Mouse (Mus musculus) v-Abl transformed pro-B cells (cell line): ENCODE results near the gene Ebf1.

ENCODE experiments used
- in situ Hi-C, 2 experiments: fragments of 400-800 bp; cut with MboI; formaldehyde crosslinking; loops; one replicate each; pipeline ENCODE4 v1.15.1; 2025; ENCODE audit not compliant: unreplicated experiment in 2 of 2

Gene Ebf1

DNA sequence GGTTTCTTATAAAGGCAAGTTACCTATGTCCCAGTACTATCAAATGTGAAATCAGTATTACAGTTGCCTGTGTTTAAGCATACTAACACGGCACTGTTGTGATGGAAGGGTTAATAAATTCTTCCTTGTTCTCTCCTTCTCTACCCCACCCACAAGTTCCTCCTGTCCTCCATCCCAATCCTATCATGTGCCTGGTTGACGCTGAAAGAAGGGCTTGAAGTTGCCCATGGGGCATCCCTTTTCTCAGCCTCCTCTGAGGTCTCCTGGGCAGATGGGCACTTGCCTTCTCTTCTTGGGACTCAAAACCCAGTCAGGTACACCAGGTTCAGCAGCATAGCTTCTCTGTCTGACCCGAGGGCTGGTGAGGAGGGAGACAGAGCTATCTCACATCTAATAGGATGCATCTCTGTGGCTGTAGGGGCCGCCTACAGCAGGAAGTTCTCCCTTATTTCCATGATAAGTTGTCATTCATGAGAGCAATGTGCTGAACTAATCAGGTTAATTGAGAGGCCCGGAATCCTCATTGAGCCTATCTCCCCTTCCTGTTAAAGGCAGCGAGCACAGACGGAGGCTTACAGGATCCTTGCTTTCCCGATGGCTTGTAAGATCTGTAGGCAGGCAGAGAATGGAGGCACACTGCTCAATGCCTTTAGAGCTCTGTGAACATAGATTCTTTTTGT, 37.4 kb downstream of the Ebf1 start:
- in situ Hi-C loops = no loop called here

GRCm38 (mm10) chr11:44655468-44655867, 38.4 kb downstream of the Ebf1 start:
- in situ Hi-C loops = no loop called here

GRCm38 (mm10) chr11:44656916-44657315, 39.8 kb downstream of the Ebf1 start:
- in situ Hi-C loops = no loop called here

GRCm38 (mm10) chr11:44657833-44658395, 40.8 kb downstream of the Ebf1 start:
- in situ Hi-C loops = no loop called here

DNA sequence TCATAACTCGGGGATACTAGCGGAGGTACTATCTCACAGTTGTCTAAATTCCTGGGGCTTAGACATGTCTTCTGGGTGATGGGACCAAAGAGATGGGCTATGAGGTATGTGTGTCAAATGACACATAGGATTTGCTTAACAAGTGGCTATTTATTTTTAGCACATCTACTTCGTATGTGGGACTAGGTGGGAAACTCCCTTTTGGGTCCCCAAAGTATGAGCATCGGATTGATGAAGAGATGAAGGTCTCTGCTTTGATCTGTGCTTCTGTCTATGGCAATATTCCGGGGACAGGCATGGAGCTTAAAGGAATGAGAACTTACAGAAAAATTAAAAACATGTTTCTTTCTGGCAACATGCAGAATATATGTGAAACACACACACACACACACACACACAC, 44.8 kb downstream of the Ebf1 start:
- in situ Hi-C loops = no loop called here

- in situ Hi-C loops = no loop called here
Observed at GRCm38 (mm10) chr11:44663609-44664141, 46.6 kb downstream of the Ebf1 start.

DNA sequence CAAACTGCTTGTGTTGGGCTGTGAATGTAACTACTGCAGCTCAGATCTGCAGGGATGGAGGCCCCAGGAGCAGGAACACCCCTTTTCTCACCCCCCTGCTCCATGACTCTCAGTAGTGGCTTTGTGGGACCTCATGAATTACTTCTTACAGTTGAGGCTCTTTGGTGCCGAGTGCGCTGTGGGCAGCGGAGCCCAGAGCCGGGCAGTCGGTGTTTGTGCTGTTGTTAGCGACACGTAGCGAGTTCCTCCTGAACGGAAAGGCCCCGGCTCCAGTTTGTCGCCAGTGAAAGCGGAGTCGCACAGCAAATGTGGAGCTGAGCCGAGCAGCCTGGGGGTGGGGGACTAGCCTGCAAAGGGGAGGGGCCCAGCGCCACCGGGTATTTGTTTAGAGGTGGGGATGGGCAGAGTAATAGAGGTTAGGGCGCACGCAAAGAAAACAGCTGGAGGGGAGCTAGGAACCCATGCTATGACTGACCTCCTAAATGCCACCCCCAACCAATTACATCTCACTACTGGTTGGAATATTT, 48.1 kb downstream of the Ebf1 start:
- in situ Hi-C loops = no loop called here

- in situ Hi-C loops = no loop called here
Observed at GRCm38 (mm10) chr11:44665741-44666531, 48.8 kb downstream of the Ebf1 start.

DNA sequence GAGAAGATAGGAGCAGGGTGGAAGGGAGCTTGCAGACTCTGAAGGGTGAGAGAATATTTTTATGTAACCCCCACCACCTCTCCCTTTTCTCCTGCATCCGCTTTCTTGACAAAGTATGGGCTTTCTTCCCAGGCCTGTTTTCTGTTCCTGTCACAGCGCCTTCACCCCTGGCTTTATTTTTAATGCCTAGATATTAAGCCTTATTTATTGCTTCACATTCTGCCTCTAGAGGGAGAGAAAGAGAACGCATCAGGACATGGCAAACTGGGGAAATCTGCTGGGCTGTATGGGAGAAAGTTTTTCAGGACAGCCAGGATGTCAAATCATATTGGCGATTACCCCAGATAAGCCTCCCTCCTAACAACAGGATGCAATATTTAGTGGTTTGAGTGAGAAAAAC, 49.6 kb downstream of the Ebf1 start:
- in situ Hi-C loops = no loop called here

- in situ Hi-C loops = no loop called here
Observed at GRCm38 (mm10) chr11:44681306-44681705, 64.2 kb downstream of the Ebf1 start.

DNA sequence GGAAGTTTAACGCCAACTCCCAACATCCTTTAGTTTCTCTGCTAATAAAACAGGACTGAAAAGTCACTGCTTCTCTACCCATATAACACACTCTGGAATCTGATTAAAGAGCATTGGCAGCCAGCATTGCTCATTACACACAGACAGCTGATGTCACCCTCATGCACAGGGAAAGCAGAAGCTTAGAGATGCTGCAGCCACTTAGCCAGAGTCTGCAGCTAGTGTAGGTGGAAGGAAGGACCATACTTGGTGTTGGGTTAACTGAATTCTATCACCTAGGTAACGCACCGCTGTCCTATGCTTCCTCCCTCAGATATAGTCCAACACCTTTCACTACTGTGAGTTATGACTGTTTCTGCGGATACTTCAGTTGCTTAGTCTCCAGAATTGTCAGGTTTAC, 64.9 kb downstream of the Ebf1 start:
- in situ Hi-C loops = no loop called here

- in situ Hi-C loops = no loop called here
Observed at GRCm38 (mm10) chr11:44682703-44683539, 65.8 kb downstream of the Ebf1 start.

GRCm38 (mm10) chr11:44684486-44685076, 67.5 kb downstream of the Ebf1 start:
- in situ Hi-C loops = no loop called here

DNA sequence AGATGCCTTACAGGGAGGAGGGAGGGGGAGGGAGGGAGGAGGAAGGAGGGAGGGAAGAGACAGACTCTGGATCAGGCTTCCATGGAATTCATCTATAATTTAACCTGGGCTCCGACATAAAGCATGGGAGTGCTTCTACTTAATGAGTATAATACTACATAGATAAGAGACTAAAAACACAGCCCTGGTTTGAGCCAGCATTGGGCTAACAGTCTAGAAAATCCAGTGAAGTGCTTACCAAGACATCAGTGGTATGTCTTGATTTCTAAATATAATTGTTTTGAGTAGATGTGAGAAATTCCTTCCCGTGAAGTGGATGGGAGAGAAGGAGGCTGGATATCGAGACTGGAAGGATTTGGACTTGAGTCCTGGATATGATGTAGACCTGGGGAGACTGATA, 68.0 kb downstream of the Ebf1 start:
- in situ Hi-C loops = no loop called here

DNA sequence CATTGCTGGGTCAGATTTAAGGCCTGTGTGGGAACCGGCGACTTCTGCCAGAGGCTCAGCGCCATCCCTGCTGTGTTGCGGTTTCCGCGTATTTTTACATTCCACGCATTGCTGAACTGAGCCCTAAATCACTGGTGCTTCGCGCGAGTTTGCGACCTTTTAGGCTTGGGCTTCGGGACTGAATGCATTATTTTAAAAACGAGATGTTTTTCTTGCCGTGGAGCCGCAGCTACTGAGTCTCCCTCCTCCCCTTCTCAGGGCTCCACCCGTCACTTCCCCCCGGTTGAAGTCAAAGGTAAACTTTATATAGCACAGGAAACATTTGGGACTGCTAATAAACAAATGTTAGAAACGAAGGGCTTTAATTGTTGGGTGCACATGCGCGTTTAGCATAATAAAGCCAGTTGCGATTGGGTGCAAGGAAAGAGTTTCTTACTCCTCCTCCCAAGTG, 68.8 kb downstream of the Ebf1 start:
- in situ Hi-C loops = no loop called here

DNA sequence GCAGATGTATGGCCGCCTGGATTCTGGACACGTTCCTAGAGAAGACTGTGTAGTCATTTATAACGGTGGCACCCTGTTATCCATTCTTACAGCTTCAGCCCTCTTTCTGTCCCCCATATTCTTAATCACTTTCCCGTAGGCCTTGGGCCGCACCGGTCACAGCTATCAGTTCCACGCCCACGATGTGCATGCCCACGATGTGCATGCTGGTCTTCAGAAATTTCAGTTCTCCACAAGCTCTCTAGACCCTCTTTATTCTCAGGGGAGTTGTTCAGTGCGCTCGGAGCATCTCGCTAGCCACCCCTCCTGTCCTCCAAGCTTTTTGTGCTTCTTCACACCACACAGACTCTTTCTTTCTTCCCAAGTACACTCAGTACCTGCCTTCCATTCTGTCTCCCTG, 69.3 kb downstream of the Ebf1 start:
- in situ Hi-C loops = no loop called here

DNA sequence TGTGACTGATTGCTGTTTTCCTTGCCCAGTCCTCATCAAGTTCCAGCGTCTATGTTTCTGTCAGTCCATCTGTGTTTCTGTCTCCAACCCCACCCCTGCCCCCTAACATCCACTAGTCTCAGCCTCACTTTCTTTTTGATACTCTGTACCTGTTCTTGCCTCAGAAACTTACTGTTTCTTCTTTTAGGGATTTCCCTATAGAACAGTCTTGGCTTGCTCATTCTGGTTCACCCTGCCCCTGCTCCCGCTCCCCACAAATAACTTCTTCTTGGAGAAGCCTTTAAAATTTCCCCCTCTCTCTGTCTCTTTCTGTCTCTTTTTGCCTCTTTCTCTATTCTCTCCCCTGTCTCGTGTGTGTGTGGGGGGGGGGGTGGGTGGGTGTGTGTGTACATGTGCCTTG, 71.4 kb downstream of the Ebf1 start:
- in situ Hi-C loops = no loop called here

GRCm38 (mm10) chr11:44689571-44690264, 72.6 kb downstream of the Ebf1 start:
- in situ Hi-C loops = no loop called here

GRCm38 (mm10) chr11:44690265-44690572, 73.1 kb downstream of the Ebf1 start:
- in situ Hi-C loops = no loop called here

- in situ Hi-C loops = no loop called here
Observed at GRCm38 (mm10) chr11:44695416-44695815, 78.3 kb downstream of the Ebf1 start.
